Mouse (Mus musculus) kidney, postnatal 4 days (tissue): Measurements from ENCODE around the gene Smok2b.
"Not testable (repeated sequence)": the region's sequence is repeated elsewhere in the genome, so short reads cannot be mapped to it uniquely, and the experiment has no call there.

Experiments
- DNase-seq, 2 experiments: peaks; one replicate each; pipeline ENCODE4 v3.0.0; 2021; ENCODE audit warnings: mixed read lengths in 2 of 2

The Smok2b gene

DNA sequence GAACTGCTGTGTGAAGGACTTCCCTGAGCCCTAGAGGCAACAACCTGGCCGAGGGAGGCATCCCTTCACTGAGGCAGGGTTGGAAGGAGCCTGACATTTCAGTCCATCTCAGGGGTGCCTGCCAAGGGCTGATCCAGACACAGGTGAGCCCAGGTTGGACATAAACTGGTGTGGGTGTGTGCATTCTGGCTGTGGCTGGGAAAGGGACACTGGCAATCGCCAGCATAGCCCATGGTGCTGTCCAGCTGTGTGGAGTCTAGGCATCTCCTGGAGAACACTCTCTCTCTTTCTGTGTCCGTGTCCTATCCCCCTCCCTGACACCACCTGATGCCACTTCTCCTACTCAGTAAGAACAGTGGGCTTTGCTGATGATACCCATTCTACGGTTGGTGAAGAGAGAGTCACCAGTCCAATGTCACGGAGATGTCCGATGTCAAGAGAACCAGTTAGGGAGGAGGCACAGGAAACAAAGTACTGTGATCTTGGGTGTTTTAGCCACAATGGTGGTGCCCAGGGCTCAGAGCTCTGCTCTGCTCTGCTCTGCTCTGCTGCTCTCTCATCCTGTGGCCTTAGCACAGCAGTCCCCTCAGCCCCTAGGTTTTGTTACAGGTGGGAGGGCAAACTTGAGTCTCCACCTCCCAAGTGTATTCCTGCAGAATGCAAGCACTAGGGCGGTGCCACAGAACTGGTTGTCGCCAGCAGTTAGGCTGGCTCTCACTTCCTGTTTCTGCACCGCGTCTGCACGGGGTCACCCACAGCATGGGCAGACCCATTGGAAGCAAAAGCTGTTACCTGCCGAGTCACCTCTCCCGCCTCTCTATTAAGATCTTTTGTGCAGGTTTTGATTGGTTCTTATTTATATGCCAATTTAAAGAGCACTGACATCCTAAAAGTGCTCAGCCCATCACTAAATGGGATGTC is 11.0 kb downstream of the Smok2b start:
- not testable (repeated sequence) for DNase-seq

DNA sequence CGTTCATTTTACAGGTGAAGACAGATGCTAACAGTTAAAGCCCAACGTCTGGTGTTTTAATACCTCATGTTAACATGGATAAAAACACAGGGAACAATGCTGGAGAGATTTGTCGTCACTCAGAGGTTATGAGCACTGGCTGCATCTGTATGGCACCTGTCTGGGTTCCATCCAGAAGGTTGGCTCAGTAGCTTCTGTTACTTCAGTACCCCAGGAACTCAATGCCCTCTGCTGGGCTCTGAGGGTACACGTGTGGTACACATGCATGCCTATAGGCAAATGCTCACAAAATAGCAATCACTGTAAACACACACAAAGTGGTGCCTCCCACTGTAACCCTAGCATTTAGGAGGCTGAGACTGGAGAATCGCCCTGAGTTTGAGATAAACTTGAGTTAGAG is 24.7 kb downstream of the Smok2b start:
- not testable (repeated sequence) for DNase-seq
